12 mouse cellular contexts compared by ENCODE assay signal in genomic region chr16:40324811-40325210, GRCm38 (mm10).
"Had no signal": no experiment of that assay in that cellular context is flagged by ENCODE, and none has a peak within 500 bp of the region (broad histone marks: within the 10 kb centered on the region; RNA-seq: fewer than 3 reads in every experiment).

No protein-coding gene starts in this region.

- H3K27ac ChIP-seq: limb, embryonic 13.5 days; liver, embryonic 14.5 days; midbrain, embryonic 13.5 days; neural tube, embryonic 12.5 days had no signal

- H3K9ac ChIP-seq: limb, embryonic 13.5 days; liver, embryonic 14.5 days; midbrain, embryonic 13.5 days; neural tube, embryonic 12.5 days had no signal

- H3K9me3 ChIP-seq: limb, embryonic 13.5 days; midbrain, embryonic 13.5 days; neural tube, embryonic 12.5 days had no signal

- H3K4me1 ChIP-seq: limb, embryonic 13.5 days; midbrain, embryonic 13.5 days; neural tube, embryonic 12.5 days had no signal

- H3K4me3 ChIP-seq: limb, embryonic 13.5 days; midbrain, embryonic 13.5 days; neural tube, embryonic 12.5 days had no signal

- ATAC-seq: midbrain, embryonic 13.5 days had no signal

- H3K4me2 ChIP-seq: limb, embryonic 13.5 days; midbrain, embryonic 13.5 days; neural tube, embryonic 12.5 days had no signal

- H3K36me3 ChIP-seq: limb, embryonic 13.5 days; midbrain, embryonic 13.5 days; neural tube, embryonic 12.5 days had no signal

- DNase-seq: kidney, postnatal 25 days; layer of hippocampus, postnatal 36 days; lung, adult 18-20 months; retina, postnatal 1 day; right cerebral cortex, postnatal 4 days; spleen, adult 18-20 months; thymus, adult 2 months; thymus, postnatal 25 days had no signal

- H3K27me3 ChIP-seq: limb, embryonic 13.5 days; midbrain, embryonic 13.5 days; neural tube, embryonic 12.5 days had no signal
